Mouse (Mus musculus) CH12.LX (cell line): ENCODE data around the gene Kptn. TPM values are rescaled to one million over a fixed set of nuclear protein-coding genes. Genes with fewer than 3 reads are reported as not detected.
A peak's percentile ranks its signal among the peaks of the same experiment; 100 is the strongest.

Experiments used
- DNase-seq: peaks from one replicate; pipeline ENCODE4 v3.0.0-alpha.2; 2013; ENCODE audit errors: extremely low read depth
- H3K27ac ChIP-seq: 2 replicates; pipeline ENCODE4 v1.5.1; 2012; ENCODE audit warnings: low read depth, mild to moderate bottlenecking, control low read depth, moderate library complexity; ENCODE audit not compliant: insufficient read depth
- H3K27me3 ChIP-seq: replicated peaks from 2 replicates; pipeline ENCODE3; 2012; ENCODE audit warnings: inconsistent platforms
- H3K36me3 ChIP-seq, 2 experiments: replicated peaks in 1 of 2; 2 replicates each; pipeline versions ENCODE3 to v1.6.1; 2012; ENCODE audit warnings: inconsistent platforms in 1 of 2, low read length in 1 of 2, mild to moderate bottlenecking in 1 of 2, mixed read lengths in 1 of 2, moderate library complexity in 1 of 2; ENCODE audit not compliant: control insufficient read depth in 1 of 2, insufficient read depth in 1 of 2
- H3K4me1 ChIP-seq, 2 experiments: 2 replicates each; pipeline ENCODE4 v1.6.1; 2012; ENCODE audit warnings: inconsistent platforms in 1 of 2, moderate library complexity in 1 of 2; ENCODE audit not compliant: insufficient read depth in 2 of 2, control insufficient read depth in 1 of 2
- H3K4me2 ChIP-seq: 2 replicates; pipeline ENCODE4 v1.6.1; 2012; ENCODE audit warnings: low read depth, mild to moderate bottlenecking, control low read depth; ENCODE audit not compliant: poor library complexity, insufficient read depth, severe bottlenecking
- H3K4me3 ChIP-seq, 3 experiments: fragments of 150-350 bp in 1 of 3; sonication (generic) in 1 of 3; replicated peaks in 1 of 3; 2 replicates each; pipeline versions ENCODE3 to v1.5.1; 2011 to 2012; ENCODE audit warnings: low read depth in 2 of 3, low read length in 2 of 3, mild to moderate bottlenecking in 2 of 3, moderate library complexity in 2 of 3, control low read depth in 1 of 3, improper control_type of control experiment in 1 of 3, inconsistent platforms in 1 of 3, mixed read lengths in 1 of 3; ENCODE audit not compliant: poor library complexity in 1 of 3
- H3K79me2 ChIP-seq: replicated peaks from 2 replicates; pipeline ENCODE4 v1.6.1; 2012; ENCODE audit warnings: mild to moderate bottlenecking, moderate library complexity; ENCODE audit not compliant: control insufficient read depth, poor library complexity, insufficient read depth, severe bottlenecking; ENCODE audit errors: extremely low read depth
- H3K9ac ChIP-seq: 2 replicates; pipeline ENCODE4 v1.6.1; 2012; ENCODE audit warnings: low read depth, mild to moderate bottlenecking, control low read depth, moderate library complexity; ENCODE audit not compliant: insufficient read depth
- H3K9me3 ChIP-seq: replicated peaks from 2 replicates; pipeline ENCODE3; 2012; ENCODE audit warnings: low read length, inconsistent platforms, mixed read lengths
- BHLHE40 ChIP-seq: IDR thresholded peaks from 2 replicates; pipeline ENCODE4 v1.6.1; 2011; ENCODE audit warnings: mild to moderate bottlenecking, low read depth, low read length, improper control_type of control experiment
- CHD1 ChIP-seq: IDR thresholded peaks from 2 replicates; pipeline ENCODE4 v1.6.1; 2012; ENCODE audit warnings: low read depth, low read length, improper control_type of control experiment, inconsistent platforms
- CHD2 ChIP-seq: IDR thresholded peaks from 2 replicates; pipeline ENCODE4 v1.6.1; 2011; ENCODE audit warnings: low read length, improper control_type of control experiment
- CTCF ChIP-seq, 2 experiments: IDR thresholded peaks in 1 of 2; conservative IDR thresholded peaks in 1 of 2; 2 replicates each; pipeline ENCODE4 v1.5.1; 2011 to 2012; ENCODE audit warnings: low read depth in 2 of 2, low read length in 2 of 2, improper control_type of control experiment in 1 of 2, inconsistent platforms in 1 of 2, mild to moderate bottlenecking in 1 of 2, moderate library complexity in 1 of 2
- E2F4 ChIP-seq: IDR thresholded peaks from 2 replicates; pipeline ENCODE4 v1.6.1; 2011; ENCODE audit warnings: low read depth, low read length, improper control_type of control experiment; ENCODE audit not compliant: insufficient replicate concordance
- ELF1 ChIP-seq: IDR thresholded peaks from 2 replicates; pipeline ENCODE4 v1.6.1; 2014; ENCODE audit warnings: low read depth, mild to moderate bottlenecking, inconsistent platforms, low read length, improper control_type of control experiment
- EP300 ChIP-seq: IDR thresholded peaks from 2 replicates; pipeline ENCODE4 v1.6.1; 2011; ENCODE audit warnings: low read length, improper control_type of control experiment
- ETS1 ChIP-seq: conservative IDR thresholded peaks from 2 replicates; pipeline ENCODE4 v1.6.1; 2012; ENCODE audit warnings: low read depth, mild to moderate bottlenecking, inconsistent platforms, low read length, improper control_type of control experiment, moderate library complexity
- GABPA ChIP-seq: IDR thresholded peaks from 2 replicates; pipeline ENCODE4 v1.6.1; 2012; ENCODE audit warnings: low read depth, low read length, improper control_type of control experiment, inconsistent platforms; ENCODE audit not compliant: insufficient replicate concordance
- HCFC1 ChIP-seq: IDR thresholded peaks from 2 replicates; pipeline ENCODE4 v1.6.1; 2012; ENCODE audit warnings: low read depth, mild to moderate bottlenecking, inconsistent platforms, low read length, improper control_type of control experiment
- IRF4 ChIP-seq: IDR thresholded peaks from 2 replicates; pipeline ENCODE4 v1.6.1; 2014; ENCODE audit warnings: low read depth, mild to moderate bottlenecking, inconsistent platforms, low read length, improper control_type of control experiment
- JUN ChIP-seq: IDR thresholded peaks from 2 replicates; pipeline ENCODE4 v1.6.1; 2011; ENCODE audit warnings: low read depth, mild to moderate bottlenecking, low read length, improper control_type of control experiment, moderate library complexity; ENCODE audit not compliant: insufficient read depth
- JUND ChIP-seq: conservative IDR thresholded peaks from 2 replicates; pipeline ENCODE4 v1.6.1; 2011; ENCODE audit warnings: low read depth, low read length, improper control_type of control experiment
- KAT2A ChIP-seq: IDR thresholded peaks from 2 replicates; pipeline ENCODE4 v1.6.1; 2012; ENCODE audit warnings: low read length, improper control_type of control experiment, inconsistent platforms; ENCODE audit not compliant: insufficient replicate concordance
- MAFK ChIP-seq: IDR thresholded peaks from 2 replicates; pipeline ENCODE4 v1.6.1; 2011; ENCODE audit warnings: low read length, improper control_type of control experiment; ENCODE audit not compliant: insufficient replicate concordance
- MAX ChIP-seq: IDR thresholded peaks from 2 replicates; pipeline ENCODE4 v1.6.1; 2011; ENCODE audit warnings: low read length, improper control_type of control experiment
- MAZ ChIP-seq: IDR thresholded peaks from 2 replicates; pipeline ENCODE4 v1.6.1; 2012; ENCODE audit warnings: low read depth, mild to moderate bottlenecking, inconsistent platforms, low read length, improper control_type of control experiment, moderate library complexity
- MEF2A ChIP-seq: IDR thresholded peaks from 2 replicates; pipeline ENCODE4 v1.6.1; 2014; ENCODE audit warnings: low read depth, mild to moderate bottlenecking, inconsistent platforms, low read length, improper control_type of control experiment, borderline replicate concordance
- MXI1 ChIP-seq: IDR thresholded peaks from 2 replicates; pipeline ENCODE4 v1.6.1; 2011; ENCODE audit warnings: mild to moderate bottlenecking, low read depth, low read length, improper control_type of control experiment
- MYC ChIP-seq: IDR thresholded peaks from 2 replicates; pipeline ENCODE4 v1.6.1; 2011; ENCODE audit warnings: low read depth, mild to moderate bottlenecking, improper control_type of control experiment, low read length
- NELFE ChIP-seq: IDR thresholded peaks from 2 replicates; pipeline ENCODE4 v1.6.1; 2011; ENCODE audit warnings: low read depth, low read length, improper control_type of control experiment
- NRF1 ChIP-seq: IDR thresholded peaks from 2 replicates; pipeline ENCODE4 v1.6.1; 2014; ENCODE audit warnings: low read depth, mild to moderate bottlenecking, inconsistent platforms, low read length, improper control_type of control experiment, moderate library complexity
- PAX5 ChIP-seq: IDR thresholded peaks from 2 replicates; pipeline ENCODE4 v1.6.1; 2012; ENCODE audit warnings: low read length, inconsistent platforms, mixed read lengths
- POLR2A ChIP-seq: IDR thresholded peaks from 2 replicates; pipeline ENCODE4 v1.6.1; 2011; ENCODE audit warnings: low read depth, mild to moderate bottlenecking, improper control_type of control experiment, low read length
- POLR2AphosphoS2 ChIP-seq: IDR thresholded peaks from 2 replicates; pipeline ENCODE4 v1.6.1; 2011; ENCODE audit warnings: low read depth, low read length, improper control_type of control experiment
- RAD21 ChIP-seq: IDR thresholded peaks from 2 replicates; pipeline ENCODE4 v1.6.1; 2011; ENCODE audit warnings: low read depth, mild to moderate bottlenecking, low read length, improper control_type of control experiment, moderate library complexity
- RCOR1 ChIP-seq: conservative IDR thresholded peaks from 2 replicates; pipeline ENCODE4 v1.6.1; 2012; ENCODE audit warnings: low read depth, mild to moderate bottlenecking, inconsistent platforms, low read length, improper control_type of control experiment
- SIN3A ChIP-seq: IDR thresholded peaks from 2 replicates; pipeline ENCODE4 v1.6.1; 2012; ENCODE audit warnings: low read length, improper control_type of control experiment, inconsistent platforms
- SMC3 ChIP-seq: IDR thresholded peaks from 2 replicates; pipeline ENCODE4 v1.6.1; 2011; ENCODE audit warnings: low read depth, low read length, improper control_type of control experiment
- TBP ChIP-seq: conservative IDR thresholded peaks from 2 replicates; pipeline ENCODE4 v1.6.1; 2011; ENCODE audit warnings: low read depth, low read length, improper control_type of control experiment
- TCF12 ChIP-seq: IDR thresholded peaks from 2 replicates; pipeline ENCODE4 v1.6.1; 2014; ENCODE audit warnings: low read depth, mild to moderate bottlenecking, inconsistent platforms, low read length, improper control_type of control experiment
- UBTF ChIP-seq: IDR thresholded peaks from 2 replicates; pipeline ENCODE4 v1.6.1; 2012; ENCODE audit warnings: low read depth, mild to moderate bottlenecking, inconsistent platforms, low read length, improper control_type of control experiment, moderate library complexity
- USF1 ChIP-seq: IDR thresholded peaks from 2 replicates; pipeline ENCODE4 v1.6.1; 2014; ENCODE audit warnings: low read depth, mild to moderate bottlenecking, inconsistent platforms, low read length, improper control_type of control experiment
- USF2 ChIP-seq: conservative IDR thresholded peaks from 2 replicates; pipeline ENCODE4 v1.6.1; 2011; ENCODE audit warnings: low read depth, low read length, improper control_type of control experiment
- ZC3H11A ChIP-seq: IDR thresholded peaks from 2 replicates; pipeline ENCODE4 v1.6.1; 2012; ENCODE audit warnings: low read depth, mild to moderate bottlenecking, inconsistent platforms, low read length, improper control_type of control experiment
- ZKSCAN1 ChIP-seq: IDR thresholded peaks from 2 replicates; pipeline ENCODE4 v1.6.1; 2012; ENCODE audit warnings: low read depth, inconsistent platforms, low read length, improper control_type of control experiment, borderline replicate concordance
- ZMIZ1 ChIP-seq: IDR thresholded peaks from 2 replicates; pipeline ENCODE4 v1.6.1; 2012; ENCODE audit warnings: low read depth, mild to moderate bottlenecking, inconsistent platforms, low read length, improper control_type of control experiment
- ZNF384 ChIP-seq: IDR thresholded peaks from 2 replicates; pipeline ENCODE4 v1.6.1; 2012; ENCODE audit warnings: low read depth, low read length, improper control_type of control experiment, inconsistent platforms
- dilution Hi-C: fragments of 300-500 bp; cut with MboI; formaldehyde crosslinking; loops from 2 replicates; pipeline ENCODE4 v1.14.3; 2020; ENCODE audit warnings: low sequenced_read_pairs; ENCODE audit not compliant: extremely low pct_unique_long_range_greater_than_20kb, extremely low pct_ligation_motif_present
- in situ Hi-C: fragments of 300-500 bp; cut with MboI; formaldehyde crosslinking; loops from 3 replicates; pipeline ENCODE4 v1.14.3; 2019; ENCODE audit warnings: low sequenced_read_pairs, low pct_ligation_motif_present, low pct_unique_long_range_greater_than_20kb, mixed read lengths
- polyA plus RNA-seq: library from polyadenylated mRNA; unstranded; fragments of >175 nt; gene quantifications from 2 replicates; pipeline ENCODE4 v1.2.1, GENCODE M21; 2012; ENCODE audit warnings: low read depth; ENCODE audit not compliant: insufficient read length
- total RNA-seq, 2 experiments: library from RNA; depleted of rRNA; stranded (reverse); fragments of 300-350 nt in 1 of 2; fragments of >200 nt in 1 of 2; gene quantifications; 2 replicates each; pipeline ENCODE4 v1.2.3; 2012 to 2014

Kptn gene
- total RNA-seq (2012; rRNA removed) (17.5 and 19.1 TPM in 2 replicates), total RNA-seq (2014; rRNA removed) (25.4 and 25.8 TPM in 2 replicates), polyA plus RNA-seq (14.2 and 14.5 TPM in 2 replicates)

- Histone ChIP-seq H3K27ac (peak within 1 kb of the TSS; percentile 66), H3K9me3 (no peaks in the 10 kb centered on the region), H3K4me1 (peaks cover 4 to 33% of the 10 kb centered on the region in 2 experiments; a peak in 3 of 4 replicates), H3K36me3 (peaks cover 33 to 60% of the 10 kb centered on the region in 2 experiments), H3K9ac (peak within 1 kb of the TSS; percentile 51), H3K4me3 (peak within 1 kb of the TSS; percentile 71 to 79 (median 72)), H3K79me2 (no peaks in the 10 kb centered on the region), H3K27me3 (no peaks in the 10 kb centered on the region), H3K4me2 (peak within 1 kb of the TSS; percentile 59)
- in situ Hi-C loops (no loop called here), dilution Hi-C loops (no loop called here)
- DNase-seq, result peak; percentile 96
- TF ChIP-seq USF1 (no peak), SIN3A (peak; percentile 86), MYC (no peak), MAZ (no peak; the same call in 1 of the 2 replicates), KAT2A (peak; percentile 88; the same call in 1 of the 2 replicates), RCOR1 (no peak), ZC3H11A (no peak), ETS1 (no peak), ZKSCAN1 (no peak), CHD2 (no peak), E2F4 (no peak), UBTF (no peak), CHD1 (no peak), ZMIZ1 (0 out of 2 replicates have a peak, but pooled peaks have one; percentile 25), MAX (peak; percentile 38; the same call in 1 of the 2 replicates), BHLHE40 (peak; percentile 6; the same call in 1 of the 2 replicates), RAD21 (peak; percentile 56), USF2 (no peak; the same call in 1 of the 2 replicates), JUND (no peak), SMC3 (peak; percentile 67), IRF4 (peak; percentile 31; the same call in 1 of the 2 replicates), ZNF384 (no peak), CTCF (conservative IDR thresholded peaks at IDR 0.05 in 1 of 2, IDR thresholded peaks at IDR 0.05 in 1 of 2; ENCODE audit: low read depth in 2 of 2, low read length in 2 of 2) (peak; percentile 74 to 89), MEF2A (no peak; the same call in 1 of the 2 replicates), NRF1 (peak; percentile 67), POLR2A (peak; percentile 69), HCFC1 (peak; percentile 96), GABPA (peak; percentile 37; the same call in 1 of the 2 replicates), PAX5 (no peak), MXI1 (peak; percentile 23; the same call in 1 of the 2 replicates), TBP (peak; percentile 52; the same call in 1 of the 2 replicates), MAFK (no peak), POLR2AphosphoS2 (peak; percentile 74; the same call in 1 of the 2 replicates), JUN (no peak), ELF1 (peak; percentile 59), NELFE (peak; percentile 57; the same call in 1 of the 2 replicates), EP300 (no peak), TCF12 (peak; percentile 77)
These were observed at the start of gene Kptn for GRCm38 (mm10) chr7:16119569-16120261. Kptn (plus strand) TSS chr7:16119895.
